Mouse (Mus musculus): ENCODE data around the gene Dnase1l1. TPM values are rescaled to one million over a fixed set of nuclear protein-coding genes. Genes with fewer than 3 reads are reported as not detected.

Dnase1l1 gene
- polyA plus RNA-seq, 1 experiment from 2014 or later, result 17.3 TPM

DNA sequence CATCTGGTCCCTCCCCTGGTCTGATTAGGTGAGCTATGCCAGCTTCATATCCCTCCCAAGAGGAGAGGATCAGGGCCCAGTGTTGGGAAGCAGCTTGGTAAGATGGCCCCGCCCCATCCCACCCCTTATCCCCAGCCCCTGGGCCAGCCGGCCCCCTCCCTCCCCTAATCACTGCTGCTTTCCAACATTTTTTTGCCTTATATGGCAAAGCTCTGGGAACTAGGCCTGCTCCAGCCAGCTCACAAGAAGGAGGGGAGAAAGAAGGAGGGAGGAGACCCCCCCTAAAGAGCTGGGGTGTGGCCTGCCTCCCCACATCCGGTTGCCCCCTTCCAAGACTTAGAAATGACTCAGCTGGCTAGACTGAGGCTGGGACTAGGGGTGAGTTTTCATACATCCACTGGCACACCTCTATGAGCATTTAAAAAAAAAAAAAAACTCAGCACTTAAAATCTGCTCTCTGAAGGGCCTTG lies 37.5 kb downstream of the Dnase1l1 start:
- peaks cover 41% of the 10 kb centered on the region for H3K36me3 ChIP-seq (ENCODE audit: control insufficient read depth, insufficient read depth, low read length)
- H3K27me3 ChIP-seq (ENCODE audit: control insufficient read depth, insufficient read depth, low read length), result no peaks in the 10 kb centered on the region
- peak overlapping the region; percentile 85 for H3K9ac ChIP-seq (ENCODE audit: low read length)
- no peaks in the 10 kb centered on the region for H3K4me1 ChIP-seq (ENCODE audit: control insufficient read depth in 2 of 2, insufficient read depth in 2 of 2, low read length in 2 of 2)
- WGBS, result 28% methylated on average over 3 of the region's 3 CpGs
- H3K9me3 ChIP-seq (ENCODE audit: control insufficient read depth, low read length), result no peaks in the 10 kb centered on the region
- ATAC-seq (ENCODE audit: insufficient number of reproducible peaks, insufficient read depth, low FRiP score, low read depth), result peak; percentile 49
- H3K27ac ChIP-seq (replicated peaks in 1 of 2; ENCODE audit: control insufficient read depth in 1 of 2, insufficient read depth in 1 of 2, low read depth in 2 of 2, low read length in 2 of 2), result peak overlapping the region; percentile 95 to 99
- peak overlapping the region; percentile 74 for H3K4me2 ChIP-seq (ENCODE audit: low read length)
- H3K4me3 ChIP-seq (ENCODE audit: control insufficient read depth in 1 of 2, insufficient read depth in 1 of 2, low read depth in 1 of 2, low read length in 2 of 2), result peak overlapping the region; percentile 58 to 95

DNA sequence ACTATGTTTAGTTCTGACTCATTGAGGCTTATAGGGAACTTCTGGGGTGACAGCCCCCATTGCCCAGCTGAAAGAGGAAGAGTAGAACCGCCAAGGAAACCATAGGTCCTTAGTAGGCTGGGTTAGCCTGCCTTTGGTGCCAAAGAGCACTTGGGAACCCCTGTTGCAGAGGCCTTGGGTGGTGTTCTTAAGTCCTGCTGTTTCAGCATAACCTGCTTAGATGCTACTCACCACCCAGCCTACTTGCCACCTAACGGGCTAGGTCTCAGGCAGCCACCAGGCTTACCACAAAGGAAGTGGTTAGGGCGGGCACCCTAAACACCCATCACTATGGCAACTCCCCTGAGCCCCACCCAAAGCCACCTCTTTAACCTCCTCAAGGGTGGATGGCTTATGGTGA lies 38.3 kb downstream of the Dnase1l1 start:
- 58% methylated on average over 3 of the region's 3 CpGs for WGBS

DNA sequence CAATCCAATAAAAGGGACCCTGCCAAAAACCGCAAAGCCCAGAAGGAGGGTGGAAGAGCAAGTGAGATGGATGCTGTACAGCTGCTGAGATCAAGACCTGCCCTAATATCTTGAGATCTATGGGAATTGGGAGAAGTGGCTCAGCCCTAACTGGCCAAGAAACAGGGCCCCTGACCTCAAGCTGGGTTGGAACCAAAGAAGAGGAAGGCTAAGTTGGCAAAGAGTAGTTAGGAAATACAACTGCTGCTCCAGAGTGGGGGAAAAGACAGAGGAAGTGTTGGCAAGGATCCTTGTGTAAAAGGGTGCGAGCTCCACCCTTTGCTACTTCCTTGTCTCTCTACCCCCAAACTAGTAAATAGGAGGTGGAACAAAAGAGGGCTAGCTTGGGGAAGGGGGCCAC lies 38.7 kb downstream of the Dnase1l1 start:
- Histone ChIP-seq H3K4me1 (ENCODE audit: control insufficient read depth in 2 of 2, insufficient read depth in 2 of 2, low read length in 2 of 2) (no peaks in the 10 kb centered on the region), H3K9ac (ENCODE audit: low read length) (peak overlapping the region; percentile 72), H3K27me3 (ENCODE audit: control insufficient read depth, insufficient read depth, low read length) (no peaks in the 10 kb centered on the region), H3K9me3 (ENCODE audit: control insufficient read depth, low read length) (no peaks in the 10 kb centered on the region), H3K36me3 (ENCODE audit: control insufficient read depth, insufficient read depth, low read length) (peaks cover 53% of the 10 kb centered on the region), H3K4me3 (ENCODE audit: control insufficient read depth in 1 of 2, insufficient read depth in 1 of 2, low read depth in 1 of 2, low read length in 2 of 2) (peak overlapping the region in 1 of 2 experiments; percentile 58; a peak in 2 of 4 replicates), H3K4me2 (ENCODE audit: low read length) (peak overlapping the region; percentile 74), H3K27ac (replicated peaks in 1 of 2; ENCODE audit: control insufficient read depth in 1 of 2, insufficient read depth in 1 of 2, low read depth in 2 of 2, low read length in 2 of 2) (peak overlapping the region in 1 of 2 experiments; percentile 95; a peak in 1 of 4 replicates)
- 80% methylated on average over 2 of the region's 2 CpGs for WGBS
- ATAC-seq (ENCODE audit: insufficient number of reproducible peaks, insufficient read depth, low FRiP score, low read depth), result no peak

More for the DNA sequence above, 38.3 kb downstream of the Dnase1l1 start:
- Histone ChIP-seq H3K9me3 (ENCODE audit: control insufficient read depth, low read length) (no peaks in the 10 kb centered on the region), H3K9ac (ENCODE audit: low read length) (peak overlapping the region; percentile 72), H3K27me3 (ENCODE audit: control insufficient read depth, insufficient read depth, low read length) (no peaks in the 10 kb centered on the region), H3K4me1 (ENCODE audit: control insufficient read depth in 2 of 2, insufficient read depth in 2 of 2, low read length in 2 of 2) (no peaks in the 10 kb centered on the region), H3K27ac (replicated peaks in 1 of 2; ENCODE audit: control insufficient read depth in 1 of 2, insufficient read depth in 1 of 2, low read depth in 2 of 2, low read length in 2 of 2) (peak overlapping the region; percentile 76 to 95), H3K4me3 (ENCODE audit: control insufficient read depth in 1 of 2, insufficient read depth in 1 of 2, low read depth in 1 of 2, low read length in 2 of 2) (peak overlapping the region; percentile 44 to 58), H3K4me2 (ENCODE audit: low read length) (peak overlapping the region; percentile 74), H3K36me3 (ENCODE audit: control insufficient read depth, insufficient read depth, low read length) (peaks cover 49% of the 10 kb centered on the region)
- ATAC-seq (ENCODE audit: insufficient number of reproducible peaks, insufficient read depth, low FRiP score, low read depth), result no peak

DNA sequence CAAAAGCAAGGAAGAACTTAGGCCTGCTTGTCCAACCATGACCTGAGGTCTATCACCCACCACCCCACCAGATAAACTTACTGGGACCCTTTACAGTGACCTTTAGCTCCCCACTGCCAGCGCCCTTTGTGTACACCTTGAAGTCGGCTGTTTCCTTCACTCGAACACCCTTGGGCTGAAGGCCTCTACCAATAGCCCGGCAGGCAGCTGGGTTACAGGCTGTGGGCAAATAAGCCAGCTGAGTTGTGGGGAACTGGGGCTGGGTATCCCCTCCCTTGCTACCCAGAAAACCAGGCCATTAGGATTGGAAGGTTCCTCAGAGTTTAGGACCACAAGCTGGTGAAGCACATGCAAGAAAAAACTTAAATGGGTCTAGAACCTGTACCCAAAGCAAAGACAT lies 41.8 kb downstream of the Dnase1l1 start:
- H3K4me2 ChIP-seq (ENCODE audit: low read length), result no peak overlapping the region
- no peaks in the 10 kb centered on the region for H3K27me3 ChIP-seq (ENCODE audit: control insufficient read depth, insufficient read depth, low read length)
- H3K4me3 ChIP-seq (ENCODE audit: control insufficient read depth in 1 of 2, insufficient read depth in 1 of 2, low read depth in 1 of 2, low read length in 2 of 2), result no peak overlapping the region
- no peak for ATAC-seq (ENCODE audit: insufficient number of reproducible peaks, insufficient read depth, low FRiP score, low read depth)
- no peaks in the 10 kb centered on the region for H3K9me3 ChIP-seq (ENCODE audit: control insufficient read depth, low read length)
- no peak overlapping the region for H3K27ac ChIP-seq (replicated peaks in 1 of 2; ENCODE audit: control insufficient read depth in 1 of 2, insufficient read depth in 1 of 2, low read depth in 2 of 2, low read length in 2 of 2)
- no peak overlapping the region for H3K9ac ChIP-seq (ENCODE audit: low read length)
- peaks cover 80% of the 10 kb centered on the region for H3K36me3 ChIP-seq (ENCODE audit: control insufficient read depth, insufficient read depth, low read length)
- 87% methylated on average over 4 of the region's 4 CpGs for WGBS
- no peaks in the 10 kb centered on the region for H3K4me1 ChIP-seq (ENCODE audit: control insufficient read depth in 2 of 2, insufficient read depth in 2 of 2, low read length in 2 of 2)

DNA sequence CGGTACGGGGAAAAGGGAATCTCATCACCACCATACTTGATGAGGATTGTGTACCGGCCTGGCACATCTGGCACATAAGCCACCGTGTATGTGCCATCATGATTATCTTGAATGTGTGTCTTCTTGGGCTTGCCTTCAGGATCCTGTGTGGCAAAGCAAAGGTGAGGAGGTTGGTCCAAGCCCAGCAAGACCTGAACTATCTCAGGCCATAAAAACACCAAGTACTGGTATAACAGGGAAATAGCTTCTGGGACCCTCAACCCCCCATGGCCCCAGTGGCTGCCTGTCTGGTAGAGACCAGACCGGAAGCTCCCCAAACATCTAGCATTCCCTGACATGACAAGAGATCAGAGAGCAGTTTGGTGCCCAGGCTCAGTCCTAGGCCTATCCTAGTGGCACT lies 48.9 kb downstream of the Dnase1l1 start:
- Histone ChIP-seq H3K9me3 (ENCODE audit: control insufficient read depth, low read length) (no peaks in the 10 kb centered on the region), H3K9ac (ENCODE audit: low read length) (no peak overlapping the region), H3K27ac (replicated peaks in 1 of 2; ENCODE audit: control insufficient read depth in 1 of 2, insufficient read depth in 1 of 2, low read depth in 2 of 2, low read length in 2 of 2) (no peak overlapping the region), H3K4me3 (ENCODE audit: control insufficient read depth in 1 of 2, insufficient read depth in 1 of 2, low read depth in 1 of 2, low read length in 2 of 2) (no peak overlapping the region), H3K36me3 (ENCODE audit: control insufficient read depth, insufficient read depth, low read length) (peaks cover 96% of the 10 kb centered on the region), H3K4me1 (ENCODE audit: control insufficient read depth in 2 of 2, insufficient read depth in 2 of 2, low read length in 2 of 2) (no peaks in the 10 kb centered on the region), H3K27me3 (ENCODE audit: control insufficient read depth, insufficient read depth, low read length) (no peaks in the 10 kb centered on the region), H3K4me2 (ENCODE audit: low read length) (no peak overlapping the region)
- WGBS, result 89% methylated on average over 5 of the region's 5 CpGs
- ATAC-seq (ENCODE audit: insufficient number of reproducible peaks, insufficient read depth, low FRiP score, low read depth), result no peak

GRCm38 (mm10) chrX:74230038-74230437 lies 52.1 kb downstream of the Dnase1l1 start:
- Histone ChIP-seq H3K9ac (ENCODE audit: low read length) (no peak overlapping the region), H3K4me1 (ENCODE audit: control insufficient read depth in 2 of 2, insufficient read depth in 2 of 2, low read length in 2 of 2) (no peaks in the 10 kb centered on the region), H3K4me3 (ENCODE audit: control insufficient read depth in 1 of 2, insufficient read depth in 1 of 2, low read depth in 1 of 2, low read length in 2 of 2) (no peak overlapping the region), H3K27me3 (ENCODE audit: control insufficient read depth, insufficient read depth, low read length) (no peaks in the 10 kb centered on the region), H3K9me3 (ENCODE audit: control insufficient read depth, low read length) (no peaks in the 10 kb centered on the region), H3K27ac (replicated peaks in 1 of 2; ENCODE audit: control insufficient read depth in 1 of 2, insufficient read depth in 1 of 2, low read depth in 2 of 2, low read length in 2 of 2) (no peak overlapping the region), H3K4me2 (ENCODE audit: low read length) (no peak overlapping the region), H3K36me3 (ENCODE audit: control insufficient read depth, insufficient read depth, low read length) (peaks cover 100% of the 10 kb centered on the region)
- WGBS, result 62% methylated on average over 1 of the region's 1 CpGs
- no peak for ATAC-seq (ENCODE audit: insufficient number of reproducible peaks, insufficient read depth, low FRiP score, low read depth)

Small RNA genes lying within 50 kb of the gene (microRNA-seq; reads per million reads assigned to microRNA genes)
- gene Mir7091 (not detected), gene Mir7092 (not detected)

Other genes starting within 250 kb of the Dnase1l1 start
- not detected in 2 replicates for gene Opn1mw, start 154.9 kb downstream of the Dnase1l1 start, polyA plus RNA-seq (2014; fragmentation: Nextera tagmentation; extraction: Ambion mirVana)
- gene Mecp2, start 147.0 kb downstream of the Dnase1l1 start, polyA plus RNA-seq (2014; fragmentation: Nextera tagmentation; extraction: Ambion mirVana), result 10.9 and 11.7 TPM in 2 replicates
- gene Tex28, start 114.5 kb downstream of the Dnase1l1 start, polyA plus RNA-seq (2014; fragmentation: Nextera tagmentation; extraction: Ambion mirVana), result not detected in 2 replicates
- gene Tktl1, start 105.1 kb downstream of the Dnase1l1 start, polyA plus RNA-seq (2014; fragmentation: Nextera tagmentation; extraction: Ambion mirVana), result 0.14 TPM in 1 of 2 replicates, not detected in the other
- 150 and 157 TPM in 2 replicates for gene Flna, start 32.5 kb downstream of the Dnase1l1 start, polyA plus RNA-seq (2014; fragmentation: Nextera tagmentation; extraction: Ambion mirVana)
- 13.9 and 17.8 TPM in 2 replicates for gene Emd, start 27.6 kb downstream of the Dnase1l1 start, polyA plus RNA-seq (2014; fragmentation: Nextera tagmentation; extraction: Ambion mirVana)
- 455 and 540 TPM in 2 replicates for gene Rpl10, start 11.5 kb downstream of the Dnase1l1 start, polyA plus RNA-seq (2014; fragmentation: Nextera tagmentation; extraction: Ambion mirVana)
- 59.5 and 64.5 TPM in 2 replicates for gene Taz, start 425 bp downstream of the Dnase1l1 start, polyA plus RNA-seq (2014; fragmentation: Nextera tagmentation; extraction: Ambion mirVana)
- 110 and 118 TPM in 2 replicates for gene Atp6ap1, start 14.8 kb upstream of the Dnase1l1 start, polyA plus RNA-seq (2014; fragmentation: Nextera tagmentation; extraction: Ambion mirVana)
- 120 and 130 TPM in 2 replicates for gene Gdi1, start 22.7 kb upstream of the Dnase1l1 start, polyA plus RNA-seq (2014; fragmentation: Nextera tagmentation; extraction: Ambion mirVana)
- 40.2 and 43.2 TPM in 2 replicates for gene Fam50a, start 30.7 kb upstream of the Dnase1l1 start, polyA plus RNA-seq (2014; fragmentation: Nextera tagmentation; extraction: Ambion mirVana)
- gene Plxna3, start 46.7 kb upstream of the Dnase1l1 start, polyA plus RNA-seq (2014; fragmentation: Nextera tagmentation; extraction: Ambion mirVana), result 3.3 and 5.4 TPM in 2 replicates
- 102 and 103 TPM in 2 replicates for gene Lage3, start 71.3 kb upstream of the Dnase1l1 start, polyA plus RNA-seq (2014; fragmentation: Nextera tagmentation; extraction: Ambion mirVana)
- 64.3 and 67.2 TPM in 2 replicates for gene Ubl4a, start 90.9 kb upstream of the Dnase1l1 start, polyA plus RNA-seq (2014; fragmentation: Nextera tagmentation; extraction: Ambion mirVana)
- gene Slc10a3, start 91.0 kb upstream of the Dnase1l1 start, polyA plus RNA-seq (2014; fragmentation: Nextera tagmentation; extraction: Ambion mirVana), result 14.4 and 14.5 TPM in 2 replicates
- gene Fam3a, start 110.9 kb upstream of the Dnase1l1 start, polyA plus RNA-seq (2014; fragmentation: Nextera tagmentation; extraction: Ambion mirVana), result 28.1 and 29.9 TPM in 2 replicates
- gene Ikbkg, start 111.0 kb upstream of the Dnase1l1 start, polyA plus RNA-seq (2014; fragmentation: Nextera tagmentation; extraction: Ambion mirVana), result 21.5 and 22.1 TPM in 2 replicates
- gene G6pdx, start 146.9 kb upstream of the Dnase1l1 start, polyA plus RNA-seq (2014; fragmentation: Nextera tagmentation; extraction: Ambion mirVana), result 16.0 and 17.9 TPM in 2 replicates
- gene Gm6880, start 199.1 kb upstream of the Dnase1l1 start, polyA plus RNA-seq (2014; fragmentation: Nextera tagmentation; extraction: Ambion mirVana), result not detected in 2 replicates